Mouse (Mus musculus): ENCODE measurements at regions not wholly inside any gene's neighbourhood (a gene's known extent, or its start where the extent isn't known, plus 50 kb on each side); places are given as distances from the start of the nearest gene placed in this dataset.
"Not testable (repeated sequence)": the region's sequence is repeated elsewhere in the genome, so short reads cannot be mapped to it uniquely, and the experiment has no call there.

GRCm38 (mm10) chr15:49121202-49121601 lies 4763.5 kb upstream of the Gm7489 start:
- no peak for DNase-seq (ENCODE audit: low spot score)

- DNase-seq (ENCODE audit: low spot score), result no peak
Measured at GRCm38 (mm10) chr15:49146430-49146829, 4738.3 kb upstream of the Gm7489 start.

GRCm38 (mm10) chr15:49151998-49152397 lies 4732.7 kb upstream of the Gm7489 start:
- no peak for DNase-seq (ENCODE audit: low spot score)

- no peak for DNase-seq (ENCODE audit: low spot score)
Measured at GRCm38 (mm10) chr15:49154026-49154425, 4730.7 kb upstream of the Gm7489 start.

- DNase-seq (ENCODE audit: low spot score), result no peak
Measured at GRCm38 (mm10) chr15:49191474-49191873, 4693.2 kb upstream of the Gm7489 start.

- not testable (repeated sequence) for DNase-seq (ENCODE audit: low spot score)
Measured at GRCm38 (mm10) chr15:49192571-49192970, 4692.1 kb upstream of the Gm7489 start.

GRCm38 (mm10) chr15:49229063-49229462 lies 4655.6 kb upstream of the Gm7489 start:
- DNase-seq (ENCODE audit: low spot score), result no peak

- DNase-seq (ENCODE audit: low spot score), result no peak
Measured at GRCm38 (mm10) chr15:49230846-49231245, 4653.9 kb upstream of the Gm7489 start.

GRCm38 (mm10) chr15:49270198-49270597 lies 4614.5 kb upstream of the Gm7489 start:
- DNase-seq (ENCODE audit: low spot score), result peak; percentile 47

All from adipocyte (in vitro differentiated cells).